Mouse (Mus musculus) T-helper 17 cell (primary cell): Measurements from ENCODE around the gene Igfbp1.

ENCODE experiments used
- in situ Hi-C, 2 experiments: fragments of 300-600 bp; cut with MboI, MseI; formaldehyde crosslinking; loops; 1 replicate in 1 of 2; 2 replicates in 1 of 2; pipeline ENCODE4 v1.15.1; 2025; ENCODE audit warnings: high pct_unique_total_duplicates in 2 of 2

The Igfbp1 gene

GRCm38 (mm10) chr11:7197491-7197941, at the start of gene Igfbp1:
TSS of gene Igfbp1 (plus strand) at chr11:7197782.
- in situ Hi-C loops: loop anchor here in 1 of 2 experiments (5.0 kb wide), 1 partner anchor 1210 kb away; no protein-coding TSS in a partner anchor

- in situ Hi-C loops: loop anchor here in 1 of 2 experiments (10.0 kb wide), 1 partner anchor 503 kb away; no protein-coding TSS in a partner anchor
These were observed 49.6 kb upstream of the Igfbp1 start for GRCm38 (mm10) chr11:7147945-7148344.

GRCm38 (mm10) chr11:7149471-7149870, 48.1 kb upstream of the Igfbp1 start:
- in situ Hi-C loops: loop anchor here in 1 of 2 experiments (10.0 kb wide), 1 partner anchor 505 kb away; no protein-coding TSS in a partner anchor

GRCm38 (mm10) chr11:7150511-7150910, 47.1 kb upstream of the Igfbp1 start:
- in situ Hi-C loops: no loop called here

GRCm38 (mm10) chr11:7152371-7152770, 45.2 kb upstream of the Igfbp1 start:
- in situ Hi-C loops: no loop called here

- in situ Hi-C loops: no loop called here
These were observed 44.5 kb upstream of the Igfbp1 start for GRCm38 (mm10) chr11:7153081-7153480.

GRCm38 (mm10) chr11:7156427-7156826, 41.2 kb upstream of the Igfbp1 start:
- in situ Hi-C loops: no loop called here

- in situ Hi-C loops: no loop called here
These were observed 39.4 kb upstream of the Igfbp1 start for GRCm38 (mm10) chr11:7158196-7158595.

GRCm38 (mm10) chr11:7160146-7160545, 37.4 kb upstream of the Igfbp1 start:
- in situ Hi-C loops: no loop called here

- in situ Hi-C loops: no loop called here
These were observed 36.9 kb upstream of the Igfbp1 start for GRCm38 (mm10) chr11:7160637-7161101.

- in situ Hi-C loops: no loop called here
These were observed 35.9 kb upstream of the Igfbp1 start for GRCm38 (mm10) chr11:7161502-7162174.

- in situ Hi-C loops: no loop called here
These were observed 33.2 kb upstream of the Igfbp1 start for GRCm38 (mm10) chr11:7164416-7164815.

- in situ Hi-C loops: no loop called here
These were observed 27.9 kb upstream of the Igfbp1 start for GRCm38 (mm10) chr11:7169645-7170044.

- in situ Hi-C loops: no loop called here
These were observed 23.9 kb upstream of the Igfbp1 start for GRCm38 (mm10) chr11:7173664-7174063.

GRCm38 (mm10) chr11:7178724-7179123, 18.9 kb upstream of the Igfbp1 start:
- in situ Hi-C loops: no loop called here

GRCm38 (mm10) chr11:7179276-7179675, 18.3 kb upstream of the Igfbp1 start:
- in situ Hi-C loops: no loop called here

GRCm38 (mm10) chr11:7182409-7183042, 15.1 kb upstream of the Igfbp1 start:
- in situ Hi-C loops: no loop called here

GRCm38 (mm10) chr11:7184420-7184819, 13.2 kb upstream of the Igfbp1 start:
- in situ Hi-C loops: no loop called here

GRCm38 (mm10) chr11:7187472-7187871, 10.1 kb upstream of the Igfbp1 start:
- in situ Hi-C loops: no loop called here

GRCm38 (mm10) chr11:7188469-7188868, 9.1 kb upstream of the Igfbp1 start, which contains the start of gene Gm11985:
TSS of gene Gm11985 (minus strand) at chr11:7188569.
- in situ Hi-C loops: no loop called here

GRCm38 (mm10) chr11:7192710-7193109, 4.9 kb upstream of the Igfbp1 start:
- in situ Hi-C loops: no loop called here

GRCm38 (mm10) chr11:7193134-7193533, 4.4 kb upstream of the Igfbp1 start:
- in situ Hi-C loops: no loop called here
